Mouse (Mus musculus): ENCODE measurements around the gene Fut1.
"Not testable (repeated sequence)": the region's sequence is repeated elsewhere in the genome, so short reads cannot be mapped to it uniquely, and the experiment has no call there.

Gene Fut1

GRCm38 (mm10) chr7:45638623-45639401 is 21.7 kb downstream of the Fut1 start:
- DNase-seq (ENCODE audit: low spot score): peak; percentile 99

- no peak for DNase-seq (ENCODE audit: low spot score)
These were observed 22.5 kb downstream of the Fut1 start, which contains the start of gene Mamstr for GRCm38 (mm10) chr7:45639561-45640027. Mamstr (plus strand) TSS chr7:45639977.

- DNase-seq (ENCODE audit: low spot score): no peak
These were observed 23.3 kb downstream of the Fut1 start for GRCm38 (mm10) chr7:45640191-45640957.

- no peak for DNase-seq (ENCODE audit: low spot score)
These were observed 24.4 kb downstream of the Fut1 start for GRCm38 (mm10) chr7:45641391-45642040.

- DNase-seq (ENCODE audit: low spot score): no peak
These were observed 25.0 kb downstream of the Fut1 start for GRCm38 (mm10) chr7:45642083-45642482.

- DNase-seq (ENCODE audit: low spot score): no peak
These were observed 25.6 kb downstream of the Fut1 start for GRCm38 (mm10) chr7:45642503-45643255.

- peak; percentile 100 for DNase-seq (ENCODE audit: low spot score)
These were observed 26.5 kb downstream of the Fut1 start for GRCm38 (mm10) chr7:45643441-45644178.

GRCm38 (mm10) chr7:45644183-45644582 is 27.1 kb downstream of the Fut1 start:
- DNase-seq (ENCODE audit: low spot score): peak; percentile 70

GRCm38 (mm10) chr7:45644872-45645590 is 27.9 kb downstream of the Fut1 start:
- no peak for DNase-seq (ENCODE audit: low spot score)

- no peak for DNase-seq (ENCODE audit: low spot score)
These were observed 28.5 kb downstream of the Fut1 start for GRCm38 (mm10) chr7:45645591-45645971.

GRCm38 (mm10) chr7:45646671-45647070 is 29.6 kb downstream of the Fut1 start:
- no peak for DNase-seq (ENCODE audit: low spot score)

GRCm38 (mm10) chr7:45649351-45649750 is 32.3 kb downstream of the Fut1 start:
- no peak for DNase-seq (ENCODE audit: low spot score)

- not testable (repeated sequence) for DNase-seq (ENCODE audit: low spot score)
These were observed 33.4 kb downstream of the Fut1 start for GRCm38 (mm10) chr7:45650484-45650883.

- peak; percentile 45 for DNase-seq (ENCODE audit: low spot score)
These were observed 37.4 kb downstream of the Fut1 start for GRCm38 (mm10) chr7:45654424-45655047.

- DNase-seq (ENCODE audit: low spot score): no peak
These were observed 43.8 kb downstream of the Fut1 start for GRCm38 (mm10) chr7:45660746-45661478.

- not testable (repeated sequence) for DNase-seq (ENCODE audit: low spot score)
These were observed 44.6 kb downstream of the Fut1 start for GRCm38 (mm10) chr7:45661702-45662101.

- DNase-seq (ENCODE audit: low spot score): peak; percentile 37
These were observed 48.4 kb downstream of the Fut1 start for GRCm38 (mm10) chr7:45665303-45666138.

- no peak for DNase-seq (ENCODE audit: low spot score)
These were observed 49.1 kb downstream of the Fut1 start, which contains the start of gene Fut2 for GRCm38 (mm10) chr7:45666161-45666560. Fut2 (minus strand) TSS chr7:45666394.

All from embryo, embryonic 10.5 days (tissue).